Comparison of ENCODE assay signal across 40 mouse cellular contexts in the genomic region with DNA sequence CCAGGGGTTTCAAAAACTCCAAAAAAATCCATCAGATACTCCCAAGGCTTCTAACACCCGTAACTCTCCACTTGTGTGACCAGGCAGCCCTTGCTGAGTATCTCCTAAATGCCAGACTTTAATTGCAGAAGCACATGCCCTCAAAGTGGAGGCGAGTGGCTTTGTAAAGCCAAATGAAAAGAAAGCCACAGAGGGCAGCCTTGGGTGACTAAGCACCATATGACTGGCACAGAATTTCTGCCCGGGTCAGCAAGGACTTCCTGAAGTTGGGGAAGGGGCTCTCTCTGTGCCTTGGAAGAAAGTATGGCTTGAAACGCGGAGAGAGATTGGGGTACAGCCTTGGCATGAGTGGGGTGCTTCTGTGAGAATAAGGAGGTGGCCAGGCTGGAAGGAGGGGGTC. TPM values are rescaled to one million over a fixed set of nuclear protein-coding genes. Genes with fewer than 3 reads are reported as not detected.
"Had no signal": no experiment of that assay in that cellular context is flagged by ENCODE, and none has a peak within 500 bp of the region (broad histone marks: within the 10 kb centered on the region; RNA-seq: fewer than 3 reads in every experiment).

No protein-coding gene starts in this region.

- H3K27ac ChIP-seq: heart, adult 2 months; heart, embryonic 13.5 days; heart, embryonic 15.5 days; hindbrain, embryonic 10.5 days; hindbrain, embryonic 12.5 days; hindbrain, embryonic 14.5 days; intestine, embryonic 15.5 days; layer of hippocampus, adult 2 months; left cerebral cortex, adult 2 months; limb, embryonic 10.5 days; limb, embryonic 12.5 days; liver, embryonic 13.5 days; liver, embryonic 15.5 days had no signal

- H3K4me1 ChIP-seq: heart, embryonic 13.5 days; heart, embryonic 15.5 days; hindbrain, embryonic 10.5 days; hindbrain, embryonic 12.5 days; intestine, embryonic 15.5 days; liver, embryonic 13.5 days; liver, embryonic 15.5 days had no signal

- H3K4me3 ChIP-seq: heart, adult 2 months; heart, embryonic 13.5 days; heart, embryonic 15.5 days; hindbrain, embryonic 10.5 days; hindbrain, embryonic 12.5 days; intestine, embryonic 15.5 days; layer of hippocampus, adult 2 months; left cerebral cortex, adult 2 months; limb, embryonic 10.5 days; limb, embryonic 12.5 days; liver, embryonic 13.5 days; liver, embryonic 15.5 days had no signal

- DNase-seq: gastrocnemius, postnatal 14 days; gastrocnemius, postnatal 36 days; heart, adult 11 months; heart, adult 2 months; heart, postnatal 14 days; heart, postnatal 4 days; kidney, adult 18-20 months; kidney, adult 8-10 months; kidney, postnatal 10 days; kidney, postnatal 25 days; kidney, postnatal 4 days; liver; liver, embryonic 13.5 days had no signal

RNA-seq across cellular contexts. Expression of gene Asic2, which starts 28.8 kb away (rescaled TPM):
- total RNA-seq: heart, adult 2 months; heart, postnatal 14 days had no signal
- polyA plus RNA-seq: heart, adult 2 months; heart, embryonic 15.5 days; heart, postnatal 0 days; inflammation-experienced regulatory T-cells, adult 6 months; liver, embryonic 13.5 days had no signal

RNA-seq across cellular contexts. Expression of gene Ccl2, which starts 38.3 kb away (rescaled TPM):
- total RNA-seq: gastrocnemius, postnatal 36 days; layer of hippocampus, adult 2 months; layer of hippocampus, postnatal 10 days; layer of hippocampus, postnatal 25 days; left cerebral cortex, adult 2 months; left cerebral cortex, postnatal 14 days; left cerebral cortex, postnatal 36 days had no signal
- polyA plus RNA-seq: inflammation-experienced regulatory T-cells, adult 6 months; limb, embryonic 10.5 days had no signal

RNA-seq across cellular contexts. Expression of gene Gm17268, which starts 41.3 kb away (rescaled TPM):
- total RNA-seq: gastrocnemius, adult 18-20 months; gastrocnemius, adult 8-10 months; gastrocnemius, postnatal 14 days; gastrocnemius, postnatal 36 days; heart, adult 2 months; heart, postnatal 14 days; heart, postnatal 4 days; layer of hippocampus, adult 2 months; layer of hippocampus, postnatal 10 days; layer of hippocampus, postnatal 25 days; left cerebral cortex, adult 2 months; left cerebral cortex, postnatal 14 days; left cerebral cortex, postnatal 36 days had no signal
- polyA plus RNA-seq: gonadal fat pad, adult 2 months; heart, adult 2 months; heart, embryonic 11.5 days; heart, embryonic 13.5 days; heart, embryonic 15.5 days; heart, postnatal 0 days; hindbrain, embryonic 10.5 days; hindbrain, embryonic 12.5 days; hindbrain, embryonic 14.5 days; hindbrain, embryonic 16.5 days; inflammation-experienced regulatory T-cells, adult 6 months; intestine, embryonic 15.5 days; intestine, postnatal 0 days; kidney, embryonic 14.5 days; kidney, embryonic 16.5 days; limb, embryonic 10.5 days; limb, embryonic 12.5 days; limb, embryonic 14.5 days; liver, embryonic 11.5 days; liver, embryonic 13.5 days; liver, embryonic 15.5 days had no signal

RNA-seq across cellular contexts. Expression of gene Ccl7, which starts 48.4 kb away (rescaled TPM):
- total RNA-seq: gastrocnemius, postnatal 36 days; layer of hippocampus, adult 2 months; layer of hippocampus, postnatal 25 days; left cerebral cortex, adult 2 months had no signal
- polyA plus RNA-seq: hindbrain, embryonic 10.5 days; inflammation-experienced regulatory T-cells, adult 6 months; limb, embryonic 10.5 days; limb, embryonic 12.5 days had no signal
